Mouse (Mus musculus) neutrophil, adult 5-6 weeks (primary cell): ENCODE results near the gene Cnr1. TPM values are rescaled to one million over a fixed set of nuclear protein-coding genes. Genes with fewer than 3 reads are reported as not detected.

Experiments used
- ATAC-seq: fragments of 151-379, 151-347 bp; 2 replicates; pipeline ENCODE4 v1.8.0; 2017; ENCODE audit warnings: mild to moderate bottlenecking, moderate TSS enrichment; ENCODE audit not compliant: insufficient number of reproducible peaks, poor library complexity, low FRiP score, severe bottlenecking; ENCODE audit errors: extremely low read depth
- total RNA-seq: library from RNA; stranded (forward); fragments of 200-1000 nt; gene quantifications from 2 replicates; pipeline ENCODE4 v1.2.3, GENCODE M21; 2017

The Cnr1 gene
- total RNA-seq, result 0.12 TPM in 1 of 2 replicates, not detected in the other

- no peak for ATAC-seq
Observed at GRCm38 (mm10) chr4:33924234-33924888, at the start of gene Cnr1. Gene Cnr1 (plus strand): TSS chr4:33924593.

- ATAC-seq, result no peak
Observed at GRCm38 (mm10) chr4:33879944-33880343, 44.4 kb upstream of the Cnr1 start.

DNA sequence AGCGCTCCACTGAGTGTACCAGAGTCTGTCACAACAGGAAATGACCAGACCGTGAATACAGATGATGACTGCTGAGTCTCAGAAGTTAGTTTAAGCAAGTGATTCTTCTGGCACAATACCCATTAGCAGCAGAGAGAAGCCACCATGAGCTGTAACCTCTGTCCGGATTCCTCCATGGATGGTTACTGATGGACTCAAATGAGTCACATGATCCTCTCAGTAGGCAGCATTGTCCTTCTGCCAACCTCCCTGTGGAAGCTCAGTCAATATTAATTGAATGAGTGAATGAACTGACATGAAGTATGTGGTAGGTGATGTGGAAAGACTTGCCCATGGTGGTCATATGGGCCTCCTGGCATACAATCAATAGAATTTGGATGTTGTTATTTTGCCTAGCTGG, 38.4 kb upstream of the Cnr1 start:
- no peak for ATAC-seq

GRCm38 (mm10) chr4:33889976-33890375, 34.4 kb upstream of the Cnr1 start:
- ATAC-seq, result no peak

- ATAC-seq, result no peak
Observed at GRCm38 (mm10) chr4:33892178-33892869, 32.1 kb upstream of the Cnr1 start.

- ATAC-seq, result no peak
Observed at GRCm38 (mm10) chr4:33893841-33894240, 30.6 kb upstream of the Cnr1 start.

DNA sequence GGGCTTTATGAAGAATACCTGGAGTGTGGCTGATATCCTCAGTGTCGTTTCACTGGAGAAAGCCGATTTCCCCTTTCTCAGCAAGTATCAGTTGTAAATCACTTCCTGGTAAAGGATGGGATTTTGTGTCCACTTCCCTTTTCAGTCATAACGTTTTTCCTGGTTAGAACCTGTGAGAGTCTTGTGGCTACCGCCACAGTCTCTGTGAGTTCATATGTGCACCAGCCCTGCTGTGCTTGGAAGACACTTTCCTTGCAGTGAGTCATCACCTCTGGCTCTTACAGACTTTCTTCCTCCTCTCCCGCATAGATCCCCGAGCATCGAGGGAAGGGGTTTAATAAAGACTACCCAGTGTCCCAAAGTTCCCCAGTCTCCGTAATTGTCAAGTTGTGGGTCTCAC, 29.3 kb upstream of the Cnr1 start:
- no peak for ATAC-seq

DNA sequence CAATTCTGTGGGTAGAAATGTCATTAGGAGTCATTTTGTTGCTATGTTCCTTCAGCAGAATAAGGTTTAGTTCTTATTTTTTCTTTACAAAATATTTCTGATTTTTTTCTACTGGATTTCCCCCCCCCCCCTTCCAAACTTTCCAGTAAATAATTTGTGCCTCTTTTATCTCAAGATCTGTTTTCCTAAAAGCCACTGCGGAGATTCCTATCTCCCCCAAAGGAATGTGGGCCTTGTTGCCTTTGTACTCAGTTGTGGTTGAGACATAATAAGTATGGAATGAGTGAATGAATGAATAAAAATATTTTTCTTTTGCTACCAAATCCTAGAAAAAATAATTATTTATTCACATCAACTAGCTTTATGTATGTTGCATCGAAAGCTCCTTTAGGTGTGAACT, 28.9 kb upstream of the Cnr1 start:
- no peak for ATAC-seq

GRCm38 (mm10) chr4:33901659-33902058, 22.7 kb upstream of the Cnr1 start:
- no peak for ATAC-seq

DNA sequence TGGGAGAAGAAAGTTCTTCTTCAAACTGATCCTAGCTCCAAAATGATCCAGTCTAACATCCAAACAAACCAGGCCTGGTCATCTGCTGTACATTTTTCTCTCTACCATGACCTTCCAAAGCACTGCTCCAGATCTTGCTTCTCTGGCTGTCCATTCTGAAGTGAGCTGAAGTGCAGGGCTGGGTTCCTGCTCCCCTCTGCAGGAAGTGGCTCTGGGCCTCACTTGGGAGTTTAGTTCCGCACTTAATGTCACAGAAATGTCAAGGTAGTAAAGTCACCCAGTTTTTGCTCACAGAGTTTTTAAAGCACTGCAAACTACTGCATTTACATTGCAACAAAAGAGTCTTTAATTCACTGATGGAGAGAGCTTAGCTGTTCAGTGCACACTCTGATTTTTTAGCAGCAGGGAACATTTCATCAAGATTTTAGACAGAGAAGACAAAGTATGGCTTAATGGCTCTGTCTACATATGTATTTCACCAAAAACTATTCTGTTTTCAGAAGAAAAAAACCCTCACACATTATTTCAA, 20.5 kb upstream of the Cnr1 start:
- no peak for ATAC-seq

DNA sequence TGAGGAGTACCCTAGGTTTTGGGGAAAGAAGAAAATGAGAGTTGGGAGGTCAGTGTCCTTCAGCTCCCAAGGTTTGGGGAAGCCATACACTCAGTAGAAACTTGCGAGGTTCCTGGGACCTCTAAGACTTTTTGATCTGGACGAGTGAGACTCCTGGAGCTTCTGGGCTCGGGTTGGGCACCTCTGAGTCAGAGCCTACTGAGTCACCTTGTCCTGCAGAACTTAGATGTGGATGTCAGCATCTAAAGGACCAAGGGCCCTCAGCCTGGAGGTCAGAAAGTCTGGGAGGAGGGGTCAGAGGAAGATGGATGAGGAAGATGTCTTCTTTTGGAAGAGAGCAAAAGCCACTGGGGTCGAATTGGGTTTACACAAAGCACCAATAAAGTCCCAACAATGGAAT, 19.6 kb upstream of the Cnr1 start:
- no peak for ATAC-seq

- ATAC-seq, result no peak
Observed at GRCm38 (mm10) chr4:33908786-33909185, 15.6 kb upstream of the Cnr1 start.

DNA sequence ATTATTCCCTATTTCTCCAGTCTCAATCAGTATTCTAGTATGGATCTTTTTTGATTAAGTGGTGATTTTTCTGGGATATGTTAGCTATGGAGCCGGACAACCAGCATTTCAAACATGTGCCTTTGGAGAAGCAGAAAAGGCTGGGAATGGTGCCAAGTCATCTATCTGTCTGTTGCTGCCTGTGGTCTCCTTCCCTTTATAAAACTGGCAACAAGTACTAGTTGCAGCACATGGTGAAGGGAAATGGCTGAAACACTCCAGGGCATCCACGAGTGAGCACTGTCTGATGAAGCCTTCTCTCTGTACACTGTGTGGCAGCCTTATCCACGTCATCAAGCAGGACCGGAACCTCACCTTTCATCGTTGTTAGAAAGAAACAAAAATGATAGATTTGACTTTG, 8.7 kb upstream of the Cnr1 start:
- no peak for ATAC-seq

DNA sequence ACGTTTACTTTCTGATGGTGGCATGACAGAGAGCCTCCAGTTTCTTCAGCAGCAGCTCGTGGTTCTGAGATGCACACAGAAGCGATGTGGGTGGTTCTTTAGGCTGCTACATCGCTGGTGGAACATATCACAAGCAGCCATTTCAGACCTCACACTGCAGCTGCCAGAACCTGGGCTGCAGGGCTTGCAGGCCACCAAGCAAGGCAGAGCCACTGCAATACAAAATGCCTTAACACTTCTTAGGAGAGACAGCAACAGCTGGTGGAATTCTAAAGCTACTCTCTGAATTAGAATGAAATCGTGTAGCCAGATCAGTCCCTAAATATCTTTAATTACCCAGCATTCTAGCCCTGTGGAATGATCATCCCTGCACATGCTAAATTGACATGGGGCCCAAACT, 3.6 kb upstream of the Cnr1 start:
- ATAC-seq, result no peak

DNA sequence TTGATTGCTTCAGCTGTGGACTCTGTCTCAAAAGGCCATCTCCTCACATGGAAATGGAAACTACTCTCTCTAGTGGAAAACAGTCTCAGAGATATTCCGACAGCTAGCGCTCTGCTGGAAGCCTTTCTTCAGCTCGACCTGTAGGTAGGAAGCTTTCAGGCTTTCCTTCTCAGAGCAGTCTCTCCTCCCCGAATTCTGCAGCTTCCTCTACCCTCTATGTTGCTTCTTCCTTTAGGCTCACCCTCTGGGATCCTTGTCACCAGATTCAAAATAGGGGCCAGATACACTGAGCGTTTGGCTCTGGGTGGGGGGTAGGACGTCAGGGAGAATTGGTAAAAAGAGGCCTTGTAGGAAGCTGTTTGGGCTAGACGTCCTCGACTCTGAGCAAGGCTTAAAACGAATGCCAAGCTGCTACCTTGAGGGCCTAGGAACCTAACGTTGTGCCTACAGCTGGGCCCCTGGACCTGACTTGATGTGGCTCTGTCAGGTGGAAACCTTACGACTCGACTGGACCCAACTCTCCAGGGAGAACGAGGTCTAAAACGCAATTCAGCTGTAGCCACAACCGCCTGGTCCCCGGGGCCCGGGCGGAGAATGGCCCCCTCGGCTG, 1.1 kb upstream of the Cnr1 start:
- no peak for ATAC-seq

- ATAC-seq, result no peak
Observed at GRCm38 (mm10) chr4:33923761-33924233, 596 bp upstream of the Cnr1 start.

GRCm38 (mm10) chr4:33924889-33925245, 474 bp downstream of the Cnr1 start:
- ATAC-seq, result no peak

DNA sequence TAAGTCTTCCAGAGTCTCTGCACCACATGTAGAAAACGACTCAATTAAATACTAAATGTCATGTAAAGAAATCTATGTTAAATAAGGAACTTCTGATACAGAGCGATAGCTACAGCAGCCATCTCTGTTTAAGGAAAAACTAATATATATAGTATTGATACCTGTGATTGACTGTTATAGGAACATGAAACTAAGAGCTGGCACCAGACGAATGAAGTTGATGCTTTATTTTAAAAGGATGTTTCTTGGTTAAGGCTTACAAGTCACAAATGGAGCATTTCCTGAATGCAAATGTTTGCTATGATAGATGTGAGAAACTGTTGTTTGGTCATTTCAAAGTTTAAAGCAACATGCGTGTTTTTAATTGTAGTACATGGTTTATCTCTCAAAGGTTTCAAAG, 1.1 kb downstream of the Cnr1 start:
- ATAC-seq, result no peak

- no peak for ATAC-seq
Observed at GRCm38 (mm10) chr4:33926010-33926409, 1.6 kb downstream of the Cnr1 start.

DNA sequence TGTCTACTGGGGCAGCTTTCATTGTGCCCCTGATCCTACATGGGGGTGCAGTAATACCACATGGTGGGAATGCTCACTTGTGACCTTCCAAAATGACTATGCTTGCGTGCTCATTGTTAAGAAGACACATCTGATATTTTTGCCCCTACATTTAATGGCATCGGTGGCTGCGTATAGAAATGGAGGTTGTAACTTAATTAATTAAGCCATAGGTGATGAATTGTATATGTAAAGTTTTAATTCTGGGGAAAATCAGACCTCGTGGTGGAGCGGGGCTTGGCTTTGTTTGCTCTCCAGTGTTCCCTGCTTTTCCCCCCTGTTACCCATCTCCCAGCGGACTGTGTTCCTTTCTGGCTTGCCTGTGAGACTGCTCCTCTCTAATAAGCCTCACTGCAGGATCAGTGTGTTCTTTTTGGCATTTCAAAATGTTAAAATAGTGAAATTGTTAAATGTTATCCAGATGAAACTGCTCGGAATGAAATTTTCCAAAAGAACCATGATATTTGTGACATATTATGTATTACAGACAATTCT, 2.4 kb downstream of the Cnr1 start:
- no peak for ATAC-seq
